Mouse (Mus musculus): Measurements from ENCODE around the gene Cyth1.

- TF ChIP-seq POLR2A (IDR thresholded peaks at IDR 0.05; ENCODE audit: insufficient read depth, low read length) (no peak), CTCF (IDR thresholded peaks at IDR 0.05; ENCODE audit: low read depth, low read length) (no peak), EP300 (IDR thresholded peaks at IDR 0.05; ENCODE audit: insufficient read depth, low read depth, low read length) (no peak)
These were observed 55.4 kb downstream of the Cyth1 start for GRCm38 (mm10) chr11:118192973-118193372.

All from ES-Bruce4 (cell line).